10 mouse cellular contexts compared by ENCODE assay signal in genomic region chr13:117602617-117603358, GRCm38 (mm10). TPM values are rescaled to one million over a fixed set of nuclear protein-coding genes. Genes with fewer than 3 reads are reported as not detected.
DNase-seq lines count a peak whose midpoint lies in the region; ATAC-seq lines count a peak whose summit lies in the region.
"Had no signal": no experiment of that assay in that cellular context is flagged by ENCODE, and none has a peak within 500 bp of the region (broad histone marks: within the 10 kb centered on the region; RNA-seq: fewer than 3 reads in every experiment).

No protein-coding gene starts in this region.

- DNase-seq in heart, adult 18-20 months, result no peak
- DNase-seq in ES-CJ7 (ENCODE audit: low read depth, low spot score), result peak; percentile 19
- DNase-seq in embryo, embryonic 9.5 days (ENCODE audit: extremely low spot score), result peak; percentile 50
- peak; percentile 3 to 7 for DNase-seq in thymus, adult 18-20 months
- no peak for DNase-seq in urinary bladder, postnatal 36 days (ENCODE audit: low spot score in 2 of 2)

- H3K4me1 ChIP-seq in heart, embryonic 11.5 days (ENCODE audit: control insufficient read depth, insufficient read depth, low read length), result peaks cover 7% of the 10 kb centered on the region; the same call in 1 of the 2 replicates
- peaks cover 9% of the 10 kb centered on the region for H3K4me1 ChIP-seq in hindbrain, embryonic 12.5 days

- peak overlapping the region; percentile 44; the same call in 1 of the 2 replicates for H3K9ac ChIP-seq in heart, embryonic 11.5 days (ENCODE audit: low read depth, low read length)
- peak overlapping the region; percentile 63 for H3K9ac ChIP-seq in hindbrain, embryonic 12.5 days

- ATAC-seq in heart, embryonic 11.5 days (replicated peaks; ENCODE audit: insufficient number of reproducible peaks, low FRiP score, low TSS enrichment), result peak; percentile 8; the same call in 1 of the 2 replicates
- ATAC-seq in hindbrain, embryonic 12.5 days (ENCODE audit: low FRiP score), result peak; percentile 85
- peak; percentile 13; the same call in 1 of the 2 replicates for ATAC-seq in megakaryocyte progenitor cell, adult 5-6 weeks (replicated peaks; ENCODE audit: poor library complexity)

- WGBS in heart, embryonic 11.5 days (ENCODE audit: insufficient replicate concordance), result 2% methylated on average over 54 of the region's 62 CpGs
- under 1% methylated on average over 55 of the region's 62 CpGs for WGBS in hindbrain, embryonic 12.5 days

- no peaks in the 10 kb centered on the region for H3K9me3 ChIP-seq in heart, embryonic 11.5 days (replicated peaks; ENCODE audit: control insufficient read depth, low read length)
- H3K9me3 ChIP-seq in hindbrain, embryonic 12.5 days (replicated peaks), result no peaks in the 10 kb centered on the region

- no peaks in the 10 kb centered on the region for H3K36me3 ChIP-seq in heart, embryonic 11.5 days (ENCODE audit: control insufficient read depth, insufficient read depth, low read length)
- no peaks in the 10 kb centered on the region for H3K36me3 ChIP-seq in hindbrain, embryonic 12.5 days

- H3K27ac ChIP-seq in heart, embryonic 11.5 days (ENCODE audit: low read depth, low read length), result no peak overlapping the region
- H3K27ac ChIP-seq in hindbrain, embryonic 12.5 days, result no peak overlapping the region

- H3K27me3 ChIP-seq in heart, embryonic 11.5 days (ENCODE audit: control insufficient read depth, insufficient read depth, low read length), result peaks cover 12% of the 10 kb centered on the region
- peaks cover 17% of the 10 kb centered on the region for H3K27me3 ChIP-seq in hindbrain, embryonic 12.5 days
- H3K27me3 ChIP-seq: CH12.LX had no signal

- peak overlapping the region; percentile 98 for H3K4me2 ChIP-seq in heart, embryonic 11.5 days
- peak overlapping the region; percentile 93 for H3K4me2 ChIP-seq in hindbrain, embryonic 12.5 days (replicated peaks)

- peak overlapping the region; percentile 68 for H3K4me3 ChIP-seq in heart, embryonic 11.5 days (ENCODE audit: low read depth, low read length)
- H3K4me3 ChIP-seq in hindbrain, embryonic 12.5 days, result peak overlapping the region; percentile 51

RNA-seq across cellular contexts. Expression of gene Hcn1, which starts 0.7 kb away (rescaled TPM):
- polyA plus RNA-seq in heart, embryonic 11.5 days (2014; fragmentation: Nextera tagmentation; extraction: Ambion mirVana), result 0.13 and 0.24 TPM in 2 replicates
- total RNA-seq in heart, adult 18-20 months (2021), result 1 to 10 TPM in 1 of 2 experiments, under 1 TPM in 1; 0.67 to 1.2 TPM
- 0.21 and 0.25 TPM in 2 replicates for polyA plus RNA-seq in hindbrain, embryonic 12.5 days (2016; fragmentation: Nextera tagmentation; extraction: Ambion mirVana)
- not detected in 2 replicates for total RNA-seq in megakaryocyte progenitor cell, adult 5-6 weeks (2015)
- not detected in 2 replicates for total RNA-seq in megakaryocyte progenitor cell, adult 5-6 weeks (2017)
- total RNA-seq: CH12.LX had no signal
- polyA plus RNA-seq: spleen, adult 2 months had no signal

Comparison
In these comparisons a context has a peak if more than half of its experiments do, and no peak if none do; other contexts are left out.
1. ATAC-seq: peak in every context shown above with its lines; median percentile 85 in hindbrain, embryonic 12.5 days; 13 in megakaryocyte progenitor cell, adult 5-6 weeks; 8 in heart, embryonic 11.5 days.
2. DNase-seq: peak in ES-CJ7 (single experiment), embryo, embryonic 9.5 days (single experiment) and thymus, adult 18-20 months (2 of 2); none in heart, adult 18-20 months (0 of 2) and urinary bladder, postnatal 36 days (0 of 2).